Mouse (Mus musculus) brain, embryonic 14.5 days (tissue): ENCODE results near the gene Pik3r3.

Source experiments
- CTCF ChIP-seq: fragments of 200-500 bp; IDR thresholded peaks from 2 replicates; pipeline ENCODE4 v1.5.1; 2012; ENCODE audit warnings: inconsistent platforms, mild to moderate bottlenecking, moderate library complexity, borderline replicate concordance; ENCODE audit not compliant: insufficient read depth, insufficient read length; ENCODE audit errors: extremely low read depth
- POLR2A ChIP-seq: fragments of 200-500 bp; IDR thresholded peaks from 2 replicates; pipeline ENCODE4 v1.6.1; 2012; ENCODE audit warnings: mild to moderate bottlenecking, inconsistent platforms, borderline replicate concordance; ENCODE audit not compliant: poor library complexity, insufficient read depth, insufficient read length, severe bottlenecking; ENCODE audit errors: extremely low read depth

DNA sequence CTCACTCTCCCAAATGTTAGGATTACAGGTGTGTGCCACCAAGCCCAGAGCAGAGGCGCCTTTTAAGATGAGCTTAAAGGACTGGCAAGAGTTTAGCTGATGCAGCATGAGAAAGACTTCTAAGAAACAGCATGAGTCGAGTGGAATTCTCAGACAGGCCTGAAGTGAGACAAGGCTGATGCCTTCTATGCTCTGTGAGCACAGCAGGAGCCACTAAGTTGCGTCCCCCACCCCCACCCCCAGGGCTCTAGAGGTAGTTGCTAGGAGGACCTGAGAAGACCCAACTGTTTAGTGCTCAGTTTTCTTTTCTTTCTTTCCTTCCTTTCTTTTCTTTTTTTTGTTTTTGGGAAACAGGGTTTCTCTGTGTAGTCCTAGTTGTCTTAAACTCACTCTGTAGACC, 39.3 kb upstream of the Pik3r3 start:
- TF ChIP-seq CTCF (no peak), POLR2A (no peak)
